Mouse (Mus musculus): ENCODE measurements around the gene Gpatch2.

The Gpatch2 gene

DNA sequence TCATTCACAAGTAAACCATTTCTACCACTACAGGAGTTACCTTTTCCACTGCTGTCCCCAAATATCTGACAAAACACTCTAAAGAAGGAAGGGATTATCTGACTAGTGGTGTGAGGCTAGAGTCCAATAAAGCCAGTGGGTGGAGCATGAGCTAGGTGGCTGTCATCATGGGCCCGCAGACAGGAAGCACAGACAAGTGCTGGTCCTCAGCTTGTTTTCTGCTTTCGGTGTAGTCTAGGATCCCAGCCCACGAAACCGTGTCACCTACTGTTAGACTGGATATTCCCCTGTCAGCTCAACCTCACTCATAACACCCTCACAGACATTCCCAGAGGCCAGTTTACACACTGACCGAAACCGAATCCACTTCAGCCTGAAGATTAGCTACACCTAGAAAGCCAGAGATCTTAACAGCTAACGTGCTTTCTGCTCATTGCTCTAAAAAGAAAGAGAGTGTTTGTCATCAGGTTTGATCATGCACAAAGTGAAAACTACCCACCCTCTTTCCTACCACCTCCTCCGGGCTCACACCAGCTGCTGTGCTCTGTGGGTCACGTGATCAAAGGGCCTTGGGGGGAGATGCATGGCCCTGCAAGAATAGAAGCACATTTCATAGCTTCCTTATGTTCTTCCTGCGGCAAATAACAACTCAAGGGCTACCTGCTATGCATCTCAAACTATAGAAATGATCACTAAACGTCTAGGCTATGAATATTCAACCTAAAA lies 161.8 kb downstream of the Gpatch2 start:
- DNase-seq = no peak

GRCm38 (mm10) chr1:187377865-187378524 lies 162.7 kb downstream of the Gpatch2 start:
- no peak for DNase-seq

DNA sequence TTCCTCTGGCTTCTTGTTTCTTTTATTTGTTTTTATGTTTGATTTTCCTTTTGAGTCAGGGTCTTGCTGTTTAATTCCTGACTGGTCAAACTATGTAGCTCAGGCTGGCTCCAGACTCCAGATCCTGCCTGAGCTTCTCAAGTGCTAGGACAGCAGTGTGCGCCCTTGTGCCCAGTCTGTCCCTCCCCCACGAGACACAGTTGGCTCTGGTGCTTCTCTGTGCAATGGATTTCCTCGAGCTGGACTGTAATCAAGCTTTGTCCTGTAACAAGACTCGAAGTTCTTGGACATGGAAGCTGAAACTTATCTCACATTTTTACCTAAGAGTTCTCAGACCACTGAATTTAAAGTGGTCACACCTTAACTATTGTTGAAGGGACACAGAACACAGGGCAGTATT lies 174.2 kb downstream of the Gpatch2 start:
- DNase-seq = no peak

DNA sequence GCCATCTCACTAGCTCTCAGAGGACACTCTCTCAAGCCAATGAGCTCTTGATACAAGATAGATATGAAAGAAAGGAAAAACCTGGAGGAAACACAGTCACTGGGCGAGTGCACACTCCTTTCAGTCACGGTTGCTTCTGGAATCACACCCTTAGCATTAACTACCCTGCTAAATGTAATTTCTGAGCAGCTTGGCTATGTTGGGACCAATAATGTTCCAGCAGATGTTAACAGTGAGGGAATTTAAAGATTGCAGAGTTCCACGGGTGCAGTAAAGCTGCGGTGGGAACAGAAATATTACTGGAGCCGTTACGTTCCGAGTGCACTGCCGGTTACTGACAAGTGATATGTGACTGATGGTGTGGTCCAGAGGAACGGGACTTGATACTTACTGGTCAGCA lies 185.5 kb downstream of the Gpatch2 start:
- no peak for DNase-seq
